Mouse (Mus musculus) brain, embryonic 14.5 days (tissue): ENCODE results near the gene Pgap1.

Experiments
- CTCF ChIP-seq: fragments of 200-500 bp; IDR thresholded peaks from 2 replicates; pipeline ENCODE4 v1.5.1; 2012; ENCODE audit warnings: inconsistent platforms, mild to moderate bottlenecking, moderate library complexity, borderline replicate concordance; ENCODE audit not compliant: insufficient read depth, insufficient read length; ENCODE audit errors: extremely low read depth
- POLR2A ChIP-seq: fragments of 200-500 bp; IDR thresholded peaks from 2 replicates; pipeline ENCODE4 v1.6.1; 2012; ENCODE audit warnings: mild to moderate bottlenecking, inconsistent platforms, borderline replicate concordance; ENCODE audit not compliant: poor library complexity, insufficient read depth, insufficient read length, severe bottlenecking; ENCODE audit errors: extremely low read depth

DNA sequence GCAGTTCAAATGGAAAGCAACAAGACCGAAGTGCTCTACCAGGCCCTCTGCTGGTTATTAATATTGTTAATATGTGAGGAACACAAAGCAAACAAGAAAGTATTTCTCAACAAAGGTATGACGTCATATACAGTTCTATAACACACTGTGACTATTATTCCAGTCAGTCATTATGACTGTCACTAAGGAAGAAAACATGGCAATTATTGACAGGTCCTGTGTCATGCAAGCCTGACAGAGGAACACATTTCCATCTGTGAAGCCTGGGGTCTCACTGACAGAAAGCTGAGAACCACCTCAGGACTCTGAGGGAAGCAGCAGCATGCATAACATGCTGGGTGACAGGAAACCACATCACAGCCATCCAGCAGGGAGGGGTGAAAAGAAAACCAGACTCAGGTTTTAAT, 65.0 kb downstream of the Pgap1 start:
- TF ChIP-seq CTCF (no peak), POLR2A (no peak)
